Mouse (Mus musculus) neutrophil, adult 65 days (primary cell): ENCODE results near the gene Ghr. TPM values are rescaled to one million over a fixed set of nuclear protein-coding genes. Genes with fewer than 3 reads are reported as not detected.

Experiments used
- total RNA-seq: library from RNA; stranded (reverse); gene quantifications from 2 replicates; pipeline ENCODE4 v1.2.4, GENCODE M21; 2023

The Ghr gene
- total RNA-seq: 0.57 TPM in 1 of 2 replicates, not detected in the other

GRCm38 (mm10) chr15:3582807-3583636 lies at the start of gene Ghr:
Gene Ghr (minus strand): TSS chr15:3583492.

GRCm38 (mm10) chr15:3303426-3303825 lies 279.9 kb downstream of the Ghr start, which contains the start of gene Ccdc152:
Gene Ccdc152 (minus strand): TSS chr15:3303526.

DNA sequence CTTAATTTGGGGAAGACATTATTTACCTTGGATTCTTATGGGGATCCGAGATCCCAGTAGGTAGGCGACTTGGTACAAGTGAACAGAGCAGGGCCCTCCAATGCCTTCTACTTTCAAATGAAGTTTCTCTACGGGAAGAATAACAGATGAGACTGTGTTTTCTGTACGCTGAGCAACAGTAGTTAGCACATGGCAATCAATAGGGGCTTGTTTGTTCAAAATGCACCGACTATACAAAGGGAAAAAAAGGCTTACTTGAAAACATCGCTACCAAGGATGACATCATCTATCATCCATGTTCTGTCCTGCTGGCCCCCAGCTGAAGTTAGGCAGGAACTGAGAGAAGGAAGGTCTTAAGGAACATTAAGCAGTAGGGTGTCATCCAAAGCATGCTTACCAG lies 315.0 kb downstream of the Ghr start, which contains the start of gene Selenop:
TSS of gene Selenop (plus strand) at position 301 of the 400 bp plus-strand sequence.

